Mouse (Mus musculus) heart, embryonic 12.5 days (tissue): ENCODE results near the gene Klf16. TPM values are rescaled to one million over a fixed set of nuclear protein-coding genes. Genes with fewer than 3 reads are reported as not detected.

Source experiments
- ATAC-seq: fragments of 200-750 bp; cut with Nextera tagmentation; 2 replicates; pipeline ENCODE4 v1.8.0; 2017; ENCODE audit warnings: moderate TSS enrichment, moderate library complexity; ENCODE audit not compliant: insufficient number of reproducible peaks, low FRiP score
- H3K27ac ChIP-seq: fragments of 300-500 bp; sonication (generic); 2 replicates; pipeline ENCODE4 v1.5.1; 2016; ENCODE audit warnings: mild to moderate bottlenecking, moderate library complexity; ENCODE audit not compliant: poor library complexity, severe bottlenecking
- H3K27me3 ChIP-seq: fragments of 300-500 bp; sonication (generic); replicated peaks from 2 replicates; pipeline ENCODE4 v1.6.1; 2016; ENCODE audit warnings: mild to moderate bottlenecking, moderate library complexity
- H3K36me3 ChIP-seq: fragments of 300-500 bp; sonication (generic); 2 replicates; pipeline ENCODE4 v1.6.1; 2016; ENCODE audit warnings: mild to moderate bottlenecking, moderate library complexity
- H3K4me1 ChIP-seq: fragments of 300-500 bp; sonication (generic); replicated peaks from 2 replicates; pipeline ENCODE4 v1.6.1; 2016; ENCODE audit warnings: mild to moderate bottlenecking
- H3K4me2 ChIP-seq: fragments of 300-500 bp; sonication (generic); 2 replicates; pipeline ENCODE4 v1.6.1; 2016; ENCODE audit warnings: mild to moderate bottlenecking, moderate library complexity
- H3K4me3 ChIP-seq: fragments of 300-500 bp; sonication (generic); 2 replicates; pipeline ENCODE4 v1.5.1; 2016; ENCODE audit warnings: mild to moderate bottlenecking
- H3K9ac ChIP-seq: fragments of 300-500 bp; sonication (generic); 2 replicates; pipeline ENCODE4 v1.6.1; 2016; ENCODE audit warnings: mild to moderate bottlenecking, moderate library complexity
- H3K9me3 ChIP-seq: fragments of 300-500 bp; sonication (generic); replicated peaks from 2 replicates; pipeline ENCODE4 v1.6.1; 2016; ENCODE audit warnings: mild to moderate bottlenecking, moderate library complexity
- WGBS: fragments of 180-500 bp; shearing (Covaris S2); methylation state at CpG from one replicate; pipeline ENCODE4 v1.1.7; 2016; 5-methylcytosine and 5-hydroxymethylcytosine counted together
- polyA plus RNA-seq: library from polyadenylated mRNA; unstranded; fragments of >200 nt; fragmentation: Nextera tagmentation; extraction: Ambion mirVana; gene quantifications from 2 replicates; pipeline ENCODE4 v1.2.1, GENCODE M21; 2016

Gene Klf16
- polyA plus RNA-seq, 1 experiment from 2014 or later: 7.9 TPM

DNA sequence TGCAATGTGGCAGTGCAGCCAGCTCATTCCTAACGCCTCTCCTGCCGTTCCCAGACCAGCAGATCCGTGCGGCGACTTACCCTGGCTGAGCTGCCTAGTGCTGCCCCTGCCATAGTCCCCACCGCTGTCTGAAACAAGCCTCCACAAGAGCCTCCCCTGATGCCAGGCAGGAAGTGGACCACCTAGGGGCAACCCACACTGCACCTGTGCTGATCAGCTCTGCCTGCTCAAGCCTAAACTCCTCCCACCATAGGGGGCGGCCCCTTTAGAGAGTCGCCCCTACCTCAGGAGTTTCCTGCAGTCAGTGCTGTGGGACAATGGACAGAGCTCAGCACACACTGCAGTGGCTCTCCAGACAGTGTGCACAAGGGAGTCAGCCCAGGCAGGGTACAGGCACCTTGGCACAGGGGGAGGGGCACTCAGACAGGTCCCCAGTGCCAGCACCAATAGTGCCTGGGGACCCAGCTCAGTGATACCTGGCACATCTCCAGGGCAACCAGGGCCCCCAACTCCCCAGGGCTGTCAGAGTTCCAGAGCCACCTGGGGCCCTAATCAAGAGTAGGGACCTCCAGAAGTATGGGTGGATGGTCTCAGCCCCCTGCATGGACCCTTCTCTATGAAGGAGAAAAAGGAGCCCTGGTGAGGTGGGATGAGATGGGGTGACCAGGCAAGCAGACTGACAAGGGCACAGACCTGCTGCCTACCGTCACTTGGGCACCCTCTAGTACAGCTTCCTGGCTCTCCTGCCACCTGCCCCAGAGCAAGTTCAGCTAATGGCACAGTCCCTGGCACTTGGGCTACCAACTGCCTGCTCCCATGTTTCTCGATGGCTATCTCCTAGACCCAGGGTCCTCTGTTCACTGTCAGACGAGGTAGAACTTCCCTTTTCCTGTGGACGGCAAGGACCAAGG lies 7.8 kb upstream of the Klf16 start:
- 80% methylated on average over 12 of the region's 12 CpGs for WGBS
- Histone ChIP-seq H3K4me1 (peaks cover 52% of the 10 kb centered on the region), H3K9ac (peak overlapping the region; percentile 25; the same call in 1 of the 2 replicates), H3K27ac (0 out of 2 replicates have a peak overlapping the region, but pooled peaks have one; percentile 11), H3K4me2 (peak overlapping the region; percentile 27), H3K4me3 (no peak overlapping the region), H3K9me3 (no peaks in the 10 kb centered on the region), H3K36me3 (peaks cover 53% of the 10 kb centered on the region), H3K27me3 (no peaks in the 10 kb centered on the region)
- ATAC-seq: 0 out of 2 replicates have a peak, but pooled peaks have one; percentile 8

DNA sequence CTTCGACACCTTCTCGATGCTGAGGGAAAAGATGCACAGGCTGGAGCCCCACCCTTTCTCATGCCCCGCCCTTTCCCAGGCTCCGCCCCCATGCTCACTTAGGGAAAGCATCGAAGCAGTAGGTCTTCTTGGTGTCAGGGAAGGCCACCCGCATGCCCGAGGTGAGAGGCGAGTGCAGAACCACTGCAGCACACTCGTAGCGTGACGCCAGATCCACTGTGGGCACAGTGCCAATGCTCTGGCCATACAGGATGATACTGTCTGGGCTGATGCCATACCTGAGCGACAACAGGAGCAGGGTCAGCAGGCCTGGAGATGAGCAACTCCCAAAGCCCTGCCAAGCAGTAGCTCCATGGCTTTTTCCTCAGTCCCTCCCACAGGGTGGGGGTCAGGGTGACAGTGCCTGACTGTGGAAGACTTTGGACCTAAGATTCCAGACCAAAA lies 6.9 kb upstream of the Klf16 start:
- no peak for ATAC-seq
- WGBS: 63% methylated on average over 12 of the region's 12 CpGs
- Histone ChIP-seq H3K9me3 (no peaks in the 10 kb centered on the region), H3K36me3 (peaks cover 53% of the 10 kb centered on the region), H3K4me2 (no peak overlapping the region), H3K27me3 (no peaks in the 10 kb centered on the region), H3K4me1 (peaks cover 52% of the 10 kb centered on the region), H3K27ac (no peak overlapping the region), H3K4me3 (no peak overlapping the region), H3K9ac (peak overlapping the region; percentile 23; the same call in 1 of the 2 replicates)

DNA sequence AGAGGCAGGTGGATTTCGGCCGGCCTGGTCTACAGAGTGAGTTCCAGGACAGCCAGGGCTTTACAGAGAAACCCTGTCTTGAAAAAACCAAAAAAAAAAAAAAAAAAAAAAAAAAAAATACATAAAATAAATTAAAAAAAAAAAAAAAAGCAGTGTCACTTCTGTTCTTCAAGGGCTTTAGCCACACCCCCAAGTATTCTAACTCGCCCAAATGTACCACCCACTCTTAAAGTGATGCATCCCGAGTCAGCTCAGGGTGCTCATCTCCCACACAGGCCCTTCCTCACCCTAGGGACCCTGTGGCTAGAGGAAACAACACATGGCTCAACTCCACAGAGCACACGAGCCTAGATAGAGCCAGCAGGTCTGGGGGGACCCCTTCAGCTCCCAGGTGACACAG lies 5.9 kb upstream of the Klf16 start:
- no peak overlapping the region for H3K27ac ChIP-seq
- H3K27me3 ChIP-seq: no peaks in the 10 kb centered on the region
- no peaks in the 10 kb centered on the region for H3K9me3 ChIP-seq
- H3K36me3 ChIP-seq: peaks cover 53% of the 10 kb centered on the region
- 87% methylated on average over 5 of the region's 5 CpGs for WGBS
- peaks cover 51% of the 10 kb centered on the region for H3K4me1 ChIP-seq
- H3K4me3 ChIP-seq: no peak overlapping the region
- H3K9ac ChIP-seq: no peak overlapping the region
- no peak overlapping the region for H3K4me2 ChIP-seq
- no peak for ATAC-seq

DNA sequence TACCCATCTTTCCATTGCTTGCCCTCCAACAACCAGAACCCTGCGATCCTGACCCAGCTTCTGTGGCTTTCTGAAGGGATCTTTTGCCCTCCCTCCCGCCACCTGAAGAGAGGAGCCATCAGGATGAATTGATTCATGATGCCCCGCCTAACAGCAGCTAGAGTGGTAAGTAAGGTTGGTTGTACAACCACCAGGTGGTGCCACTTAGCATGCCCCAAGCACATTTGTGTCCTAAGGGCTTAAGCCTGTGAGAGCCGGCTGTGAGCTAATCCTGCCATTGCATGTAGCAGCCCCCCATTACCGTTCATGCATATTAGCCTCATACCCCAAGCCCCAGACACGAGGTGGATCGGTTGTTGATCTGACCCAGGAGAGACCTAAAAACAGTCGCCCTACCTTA lies 1.8 kb upstream of the Klf16 start:
- Histone ChIP-seq H3K9me3 (no peaks in the 10 kb centered on the region), H3K9ac (peak overlapping the region; percentile 70), H3K4me1 (peaks cover 43% of the 10 kb centered on the region), H3K27ac (peak overlapping the region; percentile 84), H3K27me3 (no peaks in the 10 kb centered on the region), H3K4me2 (peak overlapping the region; percentile 97), H3K36me3 (peaks cover 25% of the 10 kb centered on the region), H3K4me3 (peak overlapping the region; percentile 91)
- ATAC-seq: no peak
- 11% methylated on average over 8 of the region's 8 CpGs for WGBS

DNA sequence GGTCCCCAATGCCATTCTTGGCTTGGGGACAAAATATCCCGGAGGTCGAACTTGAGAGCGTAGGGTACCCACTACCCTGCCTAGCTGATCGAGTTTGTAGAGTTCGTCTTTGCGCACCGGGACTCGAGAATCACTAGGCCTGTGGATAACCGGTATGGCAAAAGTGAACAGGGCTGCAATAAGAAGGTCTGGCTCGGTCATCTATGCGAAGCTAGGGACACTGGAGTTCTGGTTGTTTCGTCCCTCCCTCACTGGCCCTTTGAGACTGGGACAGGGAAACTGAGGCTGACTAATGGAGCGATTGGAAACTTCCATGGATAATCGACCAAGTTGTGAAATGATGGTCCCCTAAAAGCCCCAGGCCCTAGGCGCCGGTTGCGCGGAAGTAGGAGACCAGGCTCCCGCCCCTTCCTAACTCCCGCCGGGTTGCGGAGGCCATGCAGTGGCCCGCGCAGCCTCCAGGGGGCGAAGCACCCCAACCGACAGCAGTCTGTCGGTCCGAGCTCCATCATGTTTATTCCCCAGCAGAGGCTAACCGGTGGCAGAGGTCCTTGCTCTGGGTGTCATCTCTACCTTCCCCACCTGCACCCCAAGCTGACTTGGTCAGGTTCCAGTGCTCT lies 1.1 kb upstream of the Klf16 start:
- under 1% methylated on average over 29 of the region's 29 CpGs for WGBS
- Histone ChIP-seq H3K36me3 (peaks cover 19% of the 10 kb centered on the region), H3K27me3 (no peaks in the 10 kb centered on the region), H3K4me1 (peaks cover 50% of the 10 kb centered on the region), H3K4me2 (peak overlapping the region; percentile 97), H3K9ac (peak overlapping the region; percentile 70), H3K27ac (peak overlapping the region; percentile 84), H3K4me3 (peak overlapping the region; percentile 91), H3K9me3 (no peaks in the 10 kb centered on the region)
- ATAC-seq: peak; percentile 49

DNA sequence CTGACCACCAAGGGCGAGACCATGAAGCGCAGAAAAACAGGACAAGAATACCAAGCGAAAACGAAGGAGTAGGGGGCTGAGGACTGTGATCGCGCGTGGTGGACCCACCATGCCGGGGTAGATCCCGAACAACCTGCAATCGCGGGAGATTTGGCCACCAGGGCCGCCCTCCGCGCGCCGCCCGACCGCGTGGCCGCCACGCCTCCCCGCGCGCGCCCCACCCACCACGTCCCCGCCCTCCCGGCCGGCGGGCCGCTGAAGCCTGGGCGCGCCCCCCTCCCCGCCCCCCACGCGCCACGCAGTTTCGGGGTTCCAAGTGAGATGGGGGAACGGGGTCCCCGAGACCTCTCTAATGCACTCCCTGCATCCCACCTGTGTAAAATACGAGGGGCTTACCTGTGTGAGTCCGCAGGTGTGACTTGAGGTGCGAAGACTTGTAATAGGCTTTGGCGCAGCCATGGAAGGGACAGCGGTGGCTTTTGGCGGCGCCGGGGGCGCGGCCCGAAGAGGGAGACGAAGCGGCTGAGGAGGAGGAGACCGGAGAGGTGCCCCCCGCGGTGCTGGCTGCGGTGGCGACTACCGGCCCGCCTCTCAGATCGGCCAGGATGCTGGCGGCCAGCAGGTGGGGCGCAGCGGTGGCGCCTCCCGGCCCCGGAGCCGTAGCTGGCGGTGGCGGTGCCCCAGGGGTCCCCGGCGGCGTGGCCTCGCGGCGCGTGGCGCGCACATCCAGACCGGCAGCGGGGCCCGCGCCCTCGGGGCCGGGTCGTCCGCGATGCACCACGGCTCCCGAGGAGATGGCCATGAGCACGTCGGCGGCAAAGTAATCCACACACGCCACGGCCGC lies 548 bp downstream of the Klf16 start:
- Histone ChIP-seq H3K4me3 (peak overlapping the region; percentile 91), H3K4me1 (peaks cover 65% of the 10 kb centered on the region), H3K4me2 (peak overlapping the region; percentile 97), H3K27me3 (no peaks in the 10 kb centered on the region), H3K27ac (peak overlapping the region; percentile 84), H3K9ac (peak overlapping the region; percentile 88), H3K9me3 (no peaks in the 10 kb centered on the region), H3K36me3 (peaks cover 5% of the 10 kb centered on the region; the same call in 1 of the 2 replicates)
- no peak for ATAC-seq
- under 1% methylated on average over 88 of the region's 96 CpGs for WGBS

DNA sequence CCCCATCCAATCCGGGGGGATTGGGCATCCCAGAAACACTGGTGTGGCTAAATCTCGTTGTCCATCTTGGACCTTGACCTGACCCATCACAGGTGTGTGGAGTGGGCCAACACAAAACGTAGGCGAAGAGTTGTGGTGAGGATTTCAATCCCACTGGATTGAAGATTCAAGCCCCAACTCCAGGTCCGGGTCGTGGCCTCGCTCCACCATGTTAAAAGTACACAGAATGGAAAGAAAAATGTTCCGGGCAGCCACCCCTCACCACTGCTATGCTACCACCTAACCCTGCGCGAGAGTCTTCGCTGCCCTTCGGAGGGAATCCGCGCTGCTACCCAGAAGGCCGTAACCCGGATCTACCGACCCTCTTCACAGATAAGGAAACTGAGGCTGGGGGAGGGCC lies 1.2 kb downstream of the Klf16 start:
- H3K36me3 ChIP-seq: no peaks in the 10 kb centered on the region
- no peak overlapping the region for H3K27ac ChIP-seq
- no peak for ATAC-seq
- 14% methylated on average over 17 of the region's 17 CpGs for WGBS
- H3K9ac ChIP-seq: peak overlapping the region; percentile 88
- H3K4me2 ChIP-seq: peak overlapping the region; percentile 97
- H3K27me3 ChIP-seq: no peaks in the 10 kb centered on the region
- peaks cover 72% of the 10 kb centered on the region for H3K4me1 ChIP-seq
- no peaks in the 10 kb centered on the region for H3K9me3 ChIP-seq
- peak overlapping the region; percentile 91 for H3K4me3 ChIP-seq

DNA sequence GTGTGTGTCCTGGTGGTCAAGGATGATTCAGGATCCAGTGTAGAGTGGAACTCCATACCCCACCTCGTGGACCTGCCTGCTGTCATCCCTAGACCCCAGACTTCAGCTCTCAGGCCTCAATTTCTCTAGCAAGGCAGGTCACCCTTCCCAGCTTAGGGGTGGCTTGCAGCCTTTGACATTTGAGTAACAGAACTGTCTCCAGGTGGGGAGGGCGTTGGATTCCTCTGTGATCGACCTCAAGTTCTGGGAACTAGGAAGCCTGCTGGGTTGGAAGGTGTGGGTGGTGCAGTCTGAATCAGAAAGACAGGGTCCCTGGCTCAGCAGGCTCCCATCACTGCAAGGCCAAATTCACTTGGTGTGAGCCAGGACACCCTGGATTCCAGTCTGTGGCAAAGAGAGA lies 2.2 kb downstream of the Klf16 start:
- no peak overlapping the region for H3K9ac ChIP-seq
- 0 out of 2 replicates have a peak overlapping the region, but pooled peaks have one; percentile 91 for H3K4me3 ChIP-seq

DNA sequence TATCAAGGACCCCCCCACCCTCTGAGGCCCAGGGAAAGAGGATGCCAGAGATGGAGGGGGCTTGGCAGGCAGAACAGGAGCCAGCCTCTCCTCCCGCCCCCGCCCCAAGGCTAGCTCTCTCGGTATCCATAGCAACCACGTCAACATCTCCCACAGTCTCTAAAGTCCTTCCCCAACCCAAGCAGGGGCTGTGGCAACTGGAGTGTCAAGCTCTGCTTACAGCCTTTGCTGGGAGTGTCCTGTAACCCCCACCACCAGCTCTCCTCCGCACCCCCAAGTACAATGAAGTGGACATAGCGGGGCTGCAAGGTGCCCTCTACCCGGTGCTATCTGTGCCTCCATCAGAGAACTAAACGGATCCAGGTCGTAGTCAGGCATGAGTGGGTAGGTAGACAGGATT lies 3.2 kb downstream of the Klf16 start:
- H3K4me1 ChIP-seq: peaks cover 84% of the 10 kb centered on the region
- H3K9me3 ChIP-seq: no peaks in the 10 kb centered on the region
- peak overlapping the region; percentile 18; the same call in 1 of the 2 replicates for H3K9ac ChIP-seq
- H3K4me2 ChIP-seq: no peak overlapping the region
- peaks cover under 1% of the 10 kb centered on the region; the same call in 1 of the 2 replicates for H3K36me3 ChIP-seq
- no peak for ATAC-seq
- H3K27ac ChIP-seq: no peak overlapping the region
- H3K27me3 ChIP-seq: no peaks in the 10 kb centered on the region
- H3K4me3 ChIP-seq: no peak overlapping the region
- 45% methylated on average over 9 of the region's 9 CpGs for WGBS

More for the DNA sequence above, 2.2 kb downstream of the Klf16 start:
- Histone ChIP-seq H3K4me1 (peaks cover 82% of the 10 kb centered on the region), H3K27me3 (no peaks in the 10 kb centered on the region), H3K4me2 (peak overlapping the region; percentile 97), H3K36me3 (no peaks in the 10 kb centered on the region), H3K9me3 (no peaks in the 10 kb centered on the region), H3K27ac (no peak overlapping the region)
- no peak for ATAC-seq
- 71% methylated on average over 3 of the region's 3 CpGs for WGBS

DNA sequence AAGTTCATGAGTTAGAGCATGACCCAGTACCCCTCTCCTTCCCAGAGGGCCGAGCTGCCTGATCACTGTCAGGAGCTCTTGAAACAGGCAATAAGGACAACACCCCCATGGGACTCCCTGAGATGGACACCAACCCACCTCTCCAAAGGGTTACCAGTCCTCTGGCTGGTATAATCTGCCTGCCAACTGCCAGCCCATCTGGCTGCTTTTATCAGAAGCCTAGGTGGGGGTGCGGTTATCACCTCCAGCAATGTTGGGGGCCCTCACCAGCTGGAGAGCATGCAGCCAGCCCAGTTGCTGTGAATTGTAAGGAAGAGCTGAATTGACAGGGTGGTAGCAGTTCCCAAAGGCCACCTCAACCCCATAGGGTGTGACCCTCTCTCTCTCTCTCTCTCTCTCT lies 4.6 kb downstream of the Klf16 start:
- 66% methylated on average over 2 of the region's 2 CpGs for WGBS
- H3K9ac ChIP-seq: no peak overlapping the region
- no peaks in the 10 kb centered on the region for H3K27me3 ChIP-seq
- H3K9me3 ChIP-seq: no peaks in the 10 kb centered on the region
- ATAC-seq: no peak
- H3K4me3 ChIP-seq: no peak overlapping the region
- no peak overlapping the region for H3K27ac ChIP-seq
- peaks cover 76% of the 10 kb centered on the region for H3K4me1 ChIP-seq
- no peak overlapping the region for H3K4me2 ChIP-seq
- H3K36me3 ChIP-seq: peaks cover 13% of the 10 kb centered on the region
